Mouse (Mus musculus): ENCODE results near the gene Asna1. TPM values are rescaled to one million over a fixed set of nuclear protein-coding genes. Genes with fewer than 3 reads are reported as not detected.
A peak's percentile ranks its signal among the peaks of the same experiment; 100 is the strongest.

Asna1 gene
- polyA plus RNA-seq, 1 experiment from 2014 or later, result 116 TPM

DNA sequence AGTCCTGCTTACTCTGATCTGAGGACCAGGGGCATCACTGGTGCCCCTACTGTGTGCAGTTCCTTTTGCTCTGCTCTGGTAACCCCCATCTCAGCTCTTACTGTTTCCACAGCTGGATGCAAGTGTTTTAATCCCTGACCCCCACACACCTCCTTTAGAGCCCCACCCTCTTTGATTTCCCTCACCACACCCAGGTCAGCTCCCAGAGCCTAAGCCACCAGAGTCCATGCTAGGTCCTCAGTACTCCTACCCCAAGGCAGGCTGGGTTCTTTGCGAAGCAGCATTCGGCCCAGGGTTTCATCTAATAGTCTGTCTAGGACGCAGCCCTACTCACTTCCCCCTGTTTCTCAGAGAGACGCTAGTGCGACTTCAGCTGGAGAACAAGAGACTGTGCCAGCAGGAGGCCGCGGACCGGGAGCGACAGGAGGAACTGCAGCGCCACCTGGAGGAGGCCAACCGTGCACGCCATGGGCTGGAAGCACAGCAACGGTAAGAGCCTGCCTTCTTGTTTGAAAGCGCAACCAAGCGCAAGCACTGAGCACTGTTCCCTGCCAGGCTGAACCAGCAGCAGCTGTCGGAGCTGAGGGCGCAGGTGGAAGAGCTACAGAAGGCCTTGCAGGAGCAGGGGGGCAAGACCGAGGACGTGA, 27.3 kb downstream of the Asna1 start:
- Histone ChIP-seq H3K4me3 (replicated peaks; ENCODE audit: low read depth, low read length) (no peak overlapping the region), H3K27me3 (ENCODE audit: insufficient read depth, low read length) (no peaks in the 10 kb centered on the region), H3K36me3 (ENCODE audit: insufficient read depth, low read length) (0 out of 2 replicates have a peak, but pooled peaks cover 10% of the 10 kb centered on the region), H3K9ac (ENCODE audit: low read depth, low read length) (no peak overlapping the region), H3K9me3 (replicated peaks; ENCODE audit: low read length) (no peaks in the 10 kb centered on the region), H3K27ac (no peak overlapping the region), H3K4me1 (replicated peaks; ENCODE audit: insufficient read depth, low read length) (no peaks in the 10 kb centered on the region), H3K4me2 (ENCODE audit: low read length) (no peak overlapping the region)
- peak; percentile 55; the same call in 1 of the 2 replicates for ATAC-seq (replicated peaks; ENCODE audit: low FRiP score, low read depth)
- TF ChIP-seq CTCF (IDR thresholded peaks at IDR 0.05; ENCODE audit: low read depth), result peak; percentile 90
- peak; percentile 94 for DNase-seq (ENCODE audit: low spot score)
- WGBS, result 9% methylated on average over 19 of the region's 19 CpGs

GRCm38 (mm10) chr8:84996978-84997377, 28.1 kb downstream of the Asna1 start:
- TF ChIP-seq CTCF (IDR thresholded peaks at IDR 0.05; ENCODE audit: low read depth), result no peak
- H3K27me3 ChIP-seq (ENCODE audit: insufficient read depth, low read length), result no peaks in the 10 kb centered on the region
- H3K36me3 ChIP-seq (ENCODE audit: insufficient read depth, low read length), result 0 out of 2 replicates have a peak, but pooled peaks cover 10% of the 10 kb centered on the region
- no peak for DNase-seq (ENCODE audit: low spot score)
- H3K4me1 ChIP-seq (replicated peaks; ENCODE audit: insufficient read depth, low read length), result no peaks in the 10 kb centered on the region
- no peaks in the 10 kb centered on the region for H3K9me3 ChIP-seq (replicated peaks; ENCODE audit: low read length)
- H3K27ac ChIP-seq, result no peak overlapping the region
- 82% methylated on average over 5 of the region's 5 CpGs for WGBS
- no peak for ATAC-seq (replicated peaks; ENCODE audit: low FRiP score, low read depth)
- H3K4me3 ChIP-seq (replicated peaks; ENCODE audit: low read depth, low read length), result no peak overlapping the region
- no peak overlapping the region for H3K4me2 ChIP-seq (ENCODE audit: low read length)
- H3K9ac ChIP-seq (ENCODE audit: low read depth, low read length), result no peak overlapping the region

DNA sequence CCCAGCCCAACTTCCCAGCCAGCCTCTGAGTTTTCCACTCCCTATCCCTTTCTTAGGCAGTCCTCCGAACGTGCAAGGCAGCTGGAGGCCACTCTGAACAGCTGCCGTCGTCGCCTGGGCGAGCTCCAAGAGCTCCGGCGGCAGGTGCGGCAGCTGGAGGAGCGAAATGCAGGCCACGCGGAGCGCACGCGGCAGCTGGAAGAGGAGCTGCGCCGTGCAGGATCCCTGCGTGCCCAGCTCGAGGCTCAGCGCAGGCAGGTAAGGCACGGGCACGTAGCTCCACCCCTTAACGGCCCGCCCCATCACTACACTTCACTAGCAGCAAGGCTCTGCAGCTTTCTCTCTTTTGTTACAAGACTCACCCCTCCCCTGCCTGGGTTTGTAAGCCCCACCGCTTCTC, 29.4 kb downstream of the Asna1 start:
- 24% methylated on average over 25 of the region's 25 CpGs for WGBS
- no peak for DNase-seq (ENCODE audit: low spot score)

GRCm38 (mm10) chr8:84994375-84994774, 30.7 kb downstream of the Asna1 start:
- no peak overlapping the region for H3K9ac ChIP-seq (ENCODE audit: low read depth, low read length)
- H3K27ac ChIP-seq, result no peak overlapping the region
- H3K36me3 ChIP-seq (ENCODE audit: insufficient read depth, low read length), result 0 out of 2 replicates have a peak, but pooled peaks cover 10% of the 10 kb centered on the region
- 92% methylated on average over 9 of the region's 9 CpGs for WGBS
- no peaks in the 10 kb centered on the region for H3K27me3 ChIP-seq (ENCODE audit: insufficient read depth, low read length)
- no peak for ATAC-seq (replicated peaks; ENCODE audit: low FRiP score, low read depth)
- no peak overlapping the region for H3K4me3 ChIP-seq (replicated peaks; ENCODE audit: low read depth, low read length)
- no peak overlapping the region for H3K4me2 ChIP-seq (ENCODE audit: low read length)
- H3K4me1 ChIP-seq (replicated peaks; ENCODE audit: insufficient read depth, low read length), result peaks cover 9% of the 10 kb centered on the region; the same call in 1 of the 2 replicates
- TF ChIP-seq CTCF (IDR thresholded peaks at IDR 0.05; ENCODE audit: low read depth), result no peak
- no peak for DNase-seq (ENCODE audit: low spot score)
- H3K9me3 ChIP-seq (replicated peaks; ENCODE audit: low read length), result no peaks in the 10 kb centered on the region

More for the DNA sequence above, 29.4 kb downstream of the Asna1 start:
- H3K4me1 ChIP-seq (replicated peaks; ENCODE audit: insufficient read depth, low read length), result peaks cover 8% of the 10 kb centered on the region; the same call in 1 of the 2 replicates
- H3K9me3 ChIP-seq (replicated peaks; ENCODE audit: low read length), result no peaks in the 10 kb centered on the region
- ATAC-seq (replicated peaks; ENCODE audit: low FRiP score, low read depth), result no peak
- no peak overlapping the region for H3K4me2 ChIP-seq (ENCODE audit: low read length)
- no peak overlapping the region for H3K4me3 ChIP-seq (replicated peaks; ENCODE audit: low read depth, low read length)
- no peak overlapping the region for H3K9ac ChIP-seq (ENCODE audit: low read depth, low read length)
- H3K36me3 ChIP-seq (ENCODE audit: insufficient read depth, low read length), result 0 out of 2 replicates have a peak, but pooled peaks cover 10% of the 10 kb centered on the region
- no peaks in the 10 kb centered on the region for H3K27me3 ChIP-seq (ENCODE audit: insufficient read depth, low read length)
- H3K27ac ChIP-seq, result no peak overlapping the region
- no peak for TF ChIP-seq CTCF (IDR thresholded peaks at IDR 0.05; ENCODE audit: low read depth)

GRCm38 (mm10) chr8:84990836-84991235, 34.2 kb downstream of the Asna1 start:
- Histone ChIP-seq H3K9me3 (replicated peaks; ENCODE audit: low read length) (no peaks in the 10 kb centered on the region), H3K4me2 (ENCODE audit: low read length) (peak overlapping the region; percentile 83), H3K27me3 (ENCODE audit: insufficient read depth, low read length) (no peaks in the 10 kb centered on the region), H3K36me3 (ENCODE audit: insufficient read depth, low read length) (0 out of 2 replicates have a peak, but pooled peaks cover 7% of the 10 kb centered on the region), H3K4me3 (replicated peaks; ENCODE audit: low read depth, low read length) (peak overlapping the region; percentile 56), H3K4me1 (replicated peaks; ENCODE audit: insufficient read depth, low read length) (peaks cover 18% of the 10 kb centered on the region), H3K9ac (ENCODE audit: low read depth, low read length) (peak overlapping the region; percentile 69), H3K27ac (peak overlapping the region; percentile 96)
- WGBS, result 2% methylated on average over 15 of the region's 15 CpGs
- peak; percentile 79 for DNase-seq (ENCODE audit: low spot score)
- TF ChIP-seq CTCF (IDR thresholded peaks at IDR 0.05; ENCODE audit: low read depth), result no peak
- peak; percentile 86 for ATAC-seq (replicated peaks; ENCODE audit: low FRiP score, low read depth)

DNA sequence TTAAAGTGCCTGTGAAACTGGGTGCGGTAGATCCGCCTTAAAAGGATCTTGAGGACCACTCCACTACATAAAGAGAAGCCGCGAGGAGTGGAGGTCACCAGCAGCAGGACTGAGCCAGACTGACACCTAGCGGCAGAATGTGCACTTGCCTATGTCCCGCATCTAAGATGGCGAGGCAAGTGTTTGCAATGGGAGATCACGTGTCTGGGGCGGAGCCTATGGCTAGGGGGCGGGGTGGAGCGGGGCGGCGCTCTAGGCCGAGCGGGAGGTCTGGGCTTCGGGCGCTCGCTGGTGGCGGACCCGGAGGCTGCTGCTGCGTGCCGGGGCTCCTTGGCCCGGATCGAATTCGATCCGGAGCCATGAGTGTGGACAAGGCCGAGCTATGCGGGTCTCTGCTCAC, 34.7 kb downstream of the Asna1 start, which contains the start of gene Hook2:
Hook2 (plus strand) TSS at position 255 of the 400 bp plus-strand sequence.
- no peaks in the 10 kb centered on the region for H3K9me3 ChIP-seq (replicated peaks; ENCODE audit: low read length)
- WGBS, result 0% methylated on average over 28 of the region's 28 CpGs
- peak; percentile 87 for ATAC-seq (replicated peaks; ENCODE audit: low FRiP score, low read depth)
- peak; percentile 99 for DNase-seq (ENCODE audit: low spot score)
- H3K4me2 ChIP-seq (ENCODE audit: low read length), result peak within 1 kb of the TSS; percentile 83
- H3K27ac ChIP-seq, result peak within 1 kb of the TSS; percentile 96
- peak within 1 kb of the TSS; percentile 56 for H3K4me3 ChIP-seq (replicated peaks; ENCODE audit: low read depth, low read length)
- H3K27me3 ChIP-seq (ENCODE audit: insufficient read depth, low read length), result no peaks in the 10 kb centered on the region
- TF ChIP-seq CTCF (IDR thresholded peaks at IDR 0.05; ENCODE audit: low read depth), result peak; percentile 93
- peaks cover 23% of the 10 kb centered on the region for H3K4me1 ChIP-seq (replicated peaks; ENCODE audit: insufficient read depth, low read length)
- 0 out of 2 replicates have a peak, but pooled peaks cover 7% of the 10 kb centered on the region for H3K36me3 ChIP-seq (ENCODE audit: insufficient read depth, low read length)
- peak within 1 kb of the TSS; percentile 69 for H3K9ac ChIP-seq (ENCODE audit: low read depth, low read length)
